Mouse (Mus musculus): ENCODE results near the gene Gpc6. TPM values are rescaled to one million over a fixed set of nuclear protein-coding genes. Genes with fewer than 3 reads are reported as not detected.

The Gpc6 gene
- polyA plus RNA-seq, 1 experiment from 2014 or later, result 37.7 TPM

DNA sequence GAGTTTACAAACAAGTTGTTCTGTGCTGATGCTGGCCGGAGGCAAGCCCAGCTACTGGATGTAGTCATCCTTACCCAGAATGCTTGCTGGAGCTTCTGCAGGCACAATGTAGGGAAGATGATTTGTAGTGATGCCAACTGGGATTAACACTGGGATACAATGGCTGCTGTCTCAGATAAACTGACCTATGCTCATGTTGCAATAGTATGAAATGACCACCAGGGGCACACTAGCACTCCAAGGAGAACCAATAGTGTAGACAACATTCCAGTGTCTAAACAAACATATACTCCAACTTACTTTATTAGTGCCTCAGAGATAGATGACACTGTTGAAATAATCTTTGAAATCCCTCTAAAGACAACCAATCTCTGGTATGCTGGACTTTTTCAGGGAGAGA, 206.2 kb downstream of the Gpc6 start:
- Histone ChIP-seq H3K4me1 (peaks cover 2% of the 10 kb centered on the region; the same call in 1 of the 2 replicates), H3K4me3 (no peak overlapping the region), H3K27ac (replicated peaks) (no peak overlapping the region), H3K9me3 (replicated peaks) (no peaks in the 10 kb centered on the region), H3K27me3 (ENCODE audit: low read depth, poor library complexity, severe bottlenecking) (no peaks in the 10 kb centered on the region), H3K36me3 (peaks cover 4% of the 10 kb centered on the region; the same call in 1 of the 2 replicates)
- no peak for DNase-seq (ENCODE audit: low spot score)
- 91% methylated on average over 1 of the region's 1 CpGs for WGBS

DNA sequence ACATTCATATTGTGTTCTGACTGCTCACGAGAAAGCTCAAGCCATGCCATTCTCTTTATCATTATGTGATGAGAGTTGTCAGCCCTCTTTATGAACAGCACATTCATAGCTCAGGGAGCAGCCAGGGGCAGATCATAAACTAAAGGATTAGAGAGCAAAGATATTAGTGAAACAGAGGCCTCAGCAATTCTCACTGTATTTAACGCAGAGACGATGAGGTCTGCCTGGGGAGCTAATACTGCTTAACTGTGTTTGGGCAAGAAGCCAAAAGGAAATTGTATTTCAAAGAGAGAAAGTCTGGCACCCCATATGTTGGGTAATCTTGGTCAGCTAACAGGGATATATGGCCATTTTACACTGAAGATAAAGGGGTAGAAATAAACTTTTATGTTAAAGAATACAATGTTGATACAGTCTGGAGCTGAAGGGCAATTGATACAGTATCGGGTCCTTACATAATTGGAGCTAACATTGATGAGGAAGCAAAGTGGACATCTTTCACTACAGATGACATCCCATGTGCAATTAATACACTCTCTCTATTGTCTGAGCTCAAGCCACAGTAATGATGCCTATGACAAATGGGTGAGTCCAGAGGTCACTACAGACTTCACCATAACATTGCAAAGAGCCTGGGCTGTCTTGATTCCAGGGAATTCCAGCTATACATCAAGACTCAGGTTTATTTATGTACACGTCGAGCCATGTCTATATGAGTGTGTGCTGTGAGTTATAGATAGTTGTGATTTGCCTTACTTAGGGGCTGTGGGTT, 216.1 kb downstream of the Gpc6 start:
- Histone ChIP-seq H3K27ac (replicated peaks) (no peak overlapping the region), H3K9me3 (replicated peaks) (no peaks in the 10 kb centered on the region), H3K36me3 (no peaks in the 10 kb centered on the region), H3K27me3 (ENCODE audit: low read depth, poor library complexity, severe bottlenecking) (no peaks in the 10 kb centered on the region), H3K4me3 (no peak overlapping the region), H3K4me1 (no peaks in the 10 kb centered on the region)
- DNase-seq (ENCODE audit: low spot score), result no peak
- 92% methylated on average over 6 of the region's 6 CpGs for WGBS

DNA sequence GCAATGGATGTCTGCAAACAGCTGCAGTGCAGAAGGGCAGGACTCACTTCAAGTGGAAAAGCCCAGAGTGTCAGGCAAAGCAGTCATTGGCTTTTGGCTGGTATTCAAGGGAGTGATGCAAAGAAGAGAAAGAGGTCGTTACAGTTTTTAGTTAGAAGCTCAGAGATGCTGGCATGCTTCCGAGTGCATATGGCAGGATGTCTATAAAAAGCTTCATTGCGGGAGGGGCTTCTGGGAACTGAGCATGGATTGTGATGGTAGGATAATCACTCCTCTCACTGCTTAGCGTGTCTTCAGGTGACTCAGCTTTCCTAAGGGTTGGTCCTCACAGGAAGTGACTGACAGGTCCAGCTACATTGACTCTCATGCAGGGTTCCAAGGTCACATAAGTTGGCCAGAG, 221.0 kb downstream of the Gpc6 start:
- Histone ChIP-seq H3K27me3 (ENCODE audit: low read depth, poor library complexity, severe bottlenecking) (no peaks in the 10 kb centered on the region), H3K36me3 (no peaks in the 10 kb centered on the region), H3K9me3 (replicated peaks) (no peaks in the 10 kb centered on the region), H3K27ac (replicated peaks) (no peak overlapping the region), H3K4me3 (no peak overlapping the region), H3K4me1 (no peaks in the 10 kb centered on the region)
- whole genome bisulfite sequencing, result 91% methylated on average over 4 of the region's 4 CpGs
- no peak for DNase-seq (ENCODE audit: low spot score)

DNA sequence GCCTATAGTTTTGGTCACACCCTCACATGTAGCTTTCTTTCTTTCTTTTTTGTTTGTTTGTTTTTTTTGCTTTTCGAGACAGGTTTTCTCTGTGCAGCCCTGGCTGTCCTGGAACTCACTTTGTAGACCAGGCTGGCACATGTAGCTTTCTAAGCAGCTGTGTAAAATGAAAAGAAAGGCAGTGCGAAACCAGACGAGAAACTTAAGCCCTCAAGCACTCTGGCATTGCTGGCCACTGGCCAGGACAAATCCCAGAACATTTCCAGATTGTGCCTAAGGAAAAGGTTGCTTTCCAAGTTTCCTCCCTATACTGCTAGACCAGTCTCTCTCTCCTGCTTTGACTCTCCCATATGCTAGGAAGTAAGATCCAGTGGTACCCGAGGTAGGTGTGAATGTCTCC, 221.6 kb downstream of the Gpc6 start:
- no peaks in the 10 kb centered on the region for H3K9me3 ChIP-seq (replicated peaks)
- H3K27ac ChIP-seq (replicated peaks), result no peak overlapping the region
- H3K4me3 ChIP-seq, result no peak overlapping the region
- DNase-seq (ENCODE audit: low spot score), result no peak
- WGBS, result 81% methylated on average over 4 of the region's 4 CpGs
- H3K36me3 ChIP-seq, result no peaks in the 10 kb centered on the region
- H3K4me1 ChIP-seq, result no peaks in the 10 kb centered on the region
- H3K27me3 ChIP-seq (ENCODE audit: low read depth, poor library complexity, severe bottlenecking), result no peaks in the 10 kb centered on the region

DNA sequence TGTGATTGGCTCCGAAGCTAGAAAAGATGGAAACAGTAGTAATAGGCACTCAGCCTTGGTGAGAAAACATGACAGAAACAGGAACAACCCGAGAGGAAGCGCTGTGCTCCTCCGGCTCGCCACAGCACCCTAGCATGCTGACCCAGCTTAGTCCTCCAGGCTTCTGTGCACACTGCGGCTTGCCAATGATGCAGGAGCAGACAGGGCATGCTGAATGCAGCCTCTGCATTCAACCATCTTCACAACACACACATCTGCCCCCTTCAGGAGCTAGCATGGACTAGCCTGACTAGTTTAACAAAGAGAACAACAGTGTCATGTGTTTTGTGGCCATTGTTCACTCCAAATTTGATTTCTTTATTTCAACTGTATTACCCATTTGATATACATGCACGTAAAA, 226.5 kb downstream of the Gpc6 start:
- Histone ChIP-seq H3K27ac (replicated peaks) (no peak overlapping the region), H3K9me3 (replicated peaks) (no peaks in the 10 kb centered on the region), H3K27me3 (ENCODE audit: low read depth, poor library complexity, severe bottlenecking) (no peaks in the 10 kb centered on the region), H3K36me3 (no peaks in the 10 kb centered on the region), H3K4me3 (no peak overlapping the region), H3K4me1 (no peaks in the 10 kb centered on the region)
- DNase-seq (ENCODE audit: low spot score), result no peak
- 95% methylated on average over 7 of the region's 7 CpGs for WGBS

DNA sequence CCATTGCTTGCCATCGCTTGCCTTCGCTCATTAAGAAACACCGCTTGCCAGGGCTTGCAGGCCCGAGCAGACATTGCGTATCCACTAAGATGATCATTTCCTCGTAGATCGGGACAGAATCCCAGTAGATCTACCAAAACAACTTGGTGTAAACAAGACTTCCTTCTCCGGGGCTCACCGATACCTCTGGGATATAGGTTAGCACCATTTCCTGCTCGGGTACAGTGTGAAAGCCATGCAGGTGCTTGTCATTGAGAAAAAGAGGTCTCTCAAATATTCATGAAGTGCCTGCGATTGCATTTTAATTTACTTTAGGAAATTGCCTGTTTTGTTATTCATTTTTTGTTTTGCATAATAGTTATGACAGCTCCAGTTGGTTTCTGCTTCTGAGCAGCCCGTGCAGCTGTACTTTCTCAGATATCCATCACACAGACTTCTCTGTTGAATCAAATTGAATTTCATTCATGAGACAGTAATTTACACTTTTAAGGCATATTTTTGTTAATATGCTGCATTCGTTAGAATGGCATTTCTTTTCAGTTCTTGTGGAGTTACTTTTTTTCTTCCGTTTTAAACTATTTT, 230.9 kb downstream of the Gpc6 start:
- Histone ChIP-seq H3K27me3 (ENCODE audit: low read depth, poor library complexity, severe bottlenecking) (no peaks in the 10 kb centered on the region), H3K4me1 (peaks cover 12% of the 10 kb centered on the region), H3K27ac (replicated peaks) (no peak overlapping the region), H3K36me3 (no peaks in the 10 kb centered on the region), H3K4me3 (no peak overlapping the region), H3K9me3 (replicated peaks) (no peaks in the 10 kb centered on the region)
- 93% methylated on average over 14 of the region's 14 CpGs for WGBS
- DNase-seq (ENCODE audit: low spot score), result no peak

DNA sequence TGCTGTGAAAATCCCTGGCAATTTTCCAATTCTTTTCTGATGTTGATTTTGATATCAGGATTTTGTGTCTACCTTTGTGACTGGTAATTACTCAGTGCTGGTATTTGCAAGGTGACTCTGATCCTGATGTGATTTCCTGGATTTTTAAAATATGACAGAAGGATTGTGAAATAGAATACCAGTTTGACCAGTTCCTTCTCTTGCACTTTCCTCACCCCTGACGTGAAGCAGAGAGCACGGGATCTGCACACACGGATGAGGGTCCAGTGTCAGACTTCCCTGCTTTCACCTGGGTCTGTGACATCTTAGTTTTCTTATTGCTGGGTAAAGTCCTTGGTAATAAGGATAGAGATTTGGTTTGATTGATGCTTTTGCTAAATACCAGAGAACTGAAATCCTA, 232.3 kb downstream of the Gpc6 start:
- Histone ChIP-seq H3K27ac (replicated peaks) (no peak overlapping the region), H3K9me3 (replicated peaks) (no peaks in the 10 kb centered on the region), H3K27me3 (ENCODE audit: low read depth, poor library complexity, severe bottlenecking) (no peaks in the 10 kb centered on the region), H3K4me3 (no peak overlapping the region), H3K4me1 (peaks cover 16% of the 10 kb centered on the region), H3K36me3 (no peaks in the 10 kb centered on the region)
- 92% methylated on average over 3 of the region's 3 CpGs for WGBS
- no peak for DNase-seq (ENCODE audit: low spot score)

DNA sequence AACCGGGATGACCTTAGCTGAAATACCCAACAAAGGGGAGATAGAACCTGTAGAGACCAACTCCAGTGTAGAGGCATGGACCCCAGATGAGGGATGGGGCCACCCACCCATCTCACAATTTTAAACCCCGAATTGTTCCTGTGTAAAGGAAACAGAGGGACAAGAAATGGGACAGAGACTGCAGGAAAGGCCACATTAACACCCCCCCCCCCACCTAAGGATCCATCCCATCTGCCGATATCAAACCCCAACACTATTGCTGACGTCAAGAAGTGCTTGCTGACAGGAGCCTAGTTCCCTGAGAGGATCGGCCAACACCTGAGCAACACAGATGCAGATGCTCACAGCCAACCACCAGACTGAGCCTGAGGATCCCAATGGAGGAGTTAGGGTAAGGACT, 241.2 kb downstream of the Gpc6 start:
- no peaks in the 10 kb centered on the region for H3K36me3 ChIP-seq
- H3K4me3 ChIP-seq, result no peak overlapping the region
- H3K9me3 ChIP-seq (replicated peaks), result no peaks in the 10 kb centered on the region
- peaks cover under 1% of the 10 kb centered on the region; the same call in 1 of the 2 replicates for H3K4me1 ChIP-seq
- H3K27me3 ChIP-seq (ENCODE audit: low read depth, poor library complexity, severe bottlenecking), result no peaks in the 10 kb centered on the region
- H3K27ac ChIP-seq (replicated peaks), result no peak overlapping the region
- no peak for DNase-seq (ENCODE audit: low spot score)
- 93% methylated on average over 5 of the region's 5 CpGs for WGBS

DNA sequence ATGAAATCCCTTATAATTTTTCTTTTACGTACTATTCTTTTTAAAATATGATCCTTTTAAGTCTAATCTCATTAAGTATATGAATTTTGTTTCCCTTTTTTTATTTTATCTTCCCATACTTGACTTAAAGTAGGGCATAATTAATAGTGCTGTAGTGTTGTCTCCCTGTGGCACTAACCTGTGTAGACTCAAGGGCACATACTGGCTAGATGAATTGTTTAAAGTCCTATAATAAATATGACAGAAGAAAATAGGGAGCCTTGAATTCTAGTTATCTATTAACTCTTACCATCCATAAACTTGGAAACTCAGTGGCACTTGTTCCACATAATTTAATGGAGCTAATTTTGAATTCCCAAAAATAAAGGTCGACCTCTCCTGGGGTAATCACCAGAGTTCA, 268.2 kb downstream of the Gpc6 start:
- H3K27ac ChIP-seq (replicated peaks), result no peak overlapping the region
- H3K27me3 ChIP-seq (ENCODE audit: low read depth, poor library complexity, severe bottlenecking), result no peaks in the 10 kb centered on the region
- no peaks in the 10 kb centered on the region for H3K9me3 ChIP-seq (replicated peaks)
- DNase-seq (ENCODE audit: low spot score), result no peak
- 96% methylated on average over 2 of the region's 2 CpGs for WGBS
- no peak overlapping the region for H3K4me3 ChIP-seq
- H3K4me1 ChIP-seq, result no peaks in the 10 kb centered on the region
- H3K36me3 ChIP-seq, result 0 out of 2 replicates have a peak, but pooled peaks cover 3% of the 10 kb centered on the region

DNA sequence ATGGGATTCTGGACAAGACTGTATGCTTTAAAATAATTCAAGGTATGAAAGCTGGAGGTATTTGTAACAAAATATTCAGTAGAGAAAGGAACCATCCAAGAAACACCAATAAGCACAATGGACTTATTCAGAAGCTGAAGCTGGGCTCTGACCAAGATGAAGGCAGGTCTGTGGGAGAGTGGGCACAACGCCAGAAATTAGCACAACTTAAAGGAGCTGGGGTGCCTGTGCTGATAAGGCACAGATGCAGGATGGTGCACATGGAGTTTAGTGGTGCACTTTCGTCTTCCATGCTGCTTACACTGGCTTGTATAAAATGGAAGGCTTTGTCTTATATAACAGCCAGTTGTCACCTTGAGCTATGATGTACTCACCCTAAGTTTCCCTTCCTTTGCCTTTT, 276.9 kb downstream of the Gpc6 start:
- H3K4me1 ChIP-seq, result no peaks in the 10 kb centered on the region
- H3K27me3 ChIP-seq (ENCODE audit: low read depth, poor library complexity, severe bottlenecking), result no peaks in the 10 kb centered on the region
- no peak overlapping the region for H3K4me3 ChIP-seq
- 90% methylated on average over 2 of the region's 2 CpGs for WGBS
- no peak for DNase-seq (ENCODE audit: low spot score)
- H3K36me3 ChIP-seq, result no peaks in the 10 kb centered on the region
- H3K9me3 ChIP-seq (replicated peaks), result no peaks in the 10 kb centered on the region
- H3K27ac ChIP-seq (replicated peaks), result no peak overlapping the region

DNA sequence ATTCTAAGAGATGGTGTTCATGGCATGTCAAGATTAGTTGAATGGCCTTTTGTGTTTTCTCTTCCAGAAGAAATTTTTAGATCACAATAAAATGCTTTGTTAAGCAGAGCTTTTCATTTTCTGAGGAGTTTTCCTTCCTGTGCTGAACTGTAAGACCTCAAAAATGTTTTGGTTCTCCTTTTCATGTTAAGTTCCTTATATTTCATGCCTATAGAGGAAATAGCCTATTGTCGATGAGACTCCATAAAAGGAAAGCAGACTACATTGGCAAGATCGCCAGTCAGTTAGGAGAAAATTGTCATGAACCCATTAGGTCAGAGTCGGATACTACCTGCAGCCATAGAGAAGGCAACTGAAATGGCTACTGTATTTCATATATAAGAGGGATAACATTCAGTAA, 278.8 kb downstream of the Gpc6 start:
- Histone ChIP-seq H3K9me3 (replicated peaks) (no peaks in the 10 kb centered on the region), H3K36me3 (no peaks in the 10 kb centered on the region), H3K27ac (replicated peaks) (no peak overlapping the region), H3K4me3 (no peak overlapping the region), H3K27me3 (ENCODE audit: low read depth, poor library complexity, severe bottlenecking) (no peaks in the 10 kb centered on the region), H3K4me1 (no peaks in the 10 kb centered on the region)
- DNase-seq (ENCODE audit: low spot score), result no peak
- 91% methylated on average over 3 of the region's 3 CpGs for WGBS

DNA sequence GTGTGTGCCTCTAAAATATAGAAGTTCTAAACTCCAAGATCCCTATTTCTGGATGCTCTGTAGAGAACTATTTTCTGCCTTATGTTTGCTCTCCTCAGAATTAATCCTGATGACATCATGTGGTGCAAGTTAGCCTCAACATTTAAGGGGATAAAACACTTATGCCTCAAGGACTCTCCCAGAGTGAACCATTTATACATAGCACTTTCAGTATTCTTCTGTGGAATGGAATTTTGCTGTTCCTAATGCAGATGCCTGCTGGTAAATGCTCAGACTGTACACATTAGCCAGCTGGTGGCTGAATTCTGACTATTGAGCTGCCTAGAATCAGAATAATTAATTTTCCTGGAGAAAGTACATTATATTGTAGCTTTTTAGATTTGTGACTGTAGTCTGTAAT, 289.3 kb downstream of the Gpc6 start:
- H3K4me3 ChIP-seq, result no peak overlapping the region
- DNase-seq (ENCODE audit: low spot score), result no peak

DNA sequence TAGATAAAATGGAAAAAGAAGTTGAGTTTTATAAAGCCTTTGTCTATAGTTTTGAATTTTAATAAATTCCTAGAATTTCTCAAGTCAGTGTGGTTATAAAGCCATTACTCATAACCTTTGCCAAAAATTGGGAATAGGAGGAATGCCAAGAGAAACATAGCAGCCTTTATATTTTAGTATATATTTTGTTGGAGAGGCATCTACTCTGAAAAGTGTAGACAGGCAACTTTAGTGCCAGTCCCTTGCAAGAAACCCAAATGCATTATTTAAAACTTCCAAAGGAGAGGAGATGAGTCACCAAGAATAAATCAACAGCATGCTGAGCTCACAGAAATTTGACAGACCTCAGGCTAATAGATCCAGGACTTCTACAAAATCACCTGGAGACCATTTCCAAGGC, 301.8 kb downstream of the Gpc6 start:
- DNase-seq (ENCODE audit: low spot score), result no peak
- Histone ChIP-seq H3K4me3 (no peak overlapping the region), H3K27ac (replicated peaks) (no peak overlapping the region), H3K9me3 (replicated peaks) (no peaks in the 10 kb centered on the region), H3K4me1 (no peaks in the 10 kb centered on the region), H3K36me3 (no peaks in the 10 kb centered on the region), H3K27me3 (ENCODE audit: low read depth, poor library complexity, severe bottlenecking) (no peaks in the 10 kb centered on the region)

More for the DNA sequence above, 289.3 kb downstream of the Gpc6 start:
- no peaks in the 10 kb centered on the region for H3K9me3 ChIP-seq (replicated peaks)
- H3K4me1 ChIP-seq, result no peaks in the 10 kb centered on the region
- H3K36me3 ChIP-seq, result no peaks in the 10 kb centered on the region
- H3K27me3 ChIP-seq (ENCODE audit: low read depth, poor library complexity, severe bottlenecking), result no peaks in the 10 kb centered on the region
- H3K27ac ChIP-seq (replicated peaks), result no peak overlapping the region

Measured in midbrain, embryonic 10.5 days (tissue).